Mouse (Mus musculus): ENCODE measurements around the gene Msantd2. TPM values are rescaled to one million over a fixed set of nuclear protein-coding genes. Genes with fewer than 3 reads are reported as not detected.

The Msantd2 gene
- polyA plus RNA-seq, 1 experiment from 2014 or later, result 16.9 TPM

DNA sequence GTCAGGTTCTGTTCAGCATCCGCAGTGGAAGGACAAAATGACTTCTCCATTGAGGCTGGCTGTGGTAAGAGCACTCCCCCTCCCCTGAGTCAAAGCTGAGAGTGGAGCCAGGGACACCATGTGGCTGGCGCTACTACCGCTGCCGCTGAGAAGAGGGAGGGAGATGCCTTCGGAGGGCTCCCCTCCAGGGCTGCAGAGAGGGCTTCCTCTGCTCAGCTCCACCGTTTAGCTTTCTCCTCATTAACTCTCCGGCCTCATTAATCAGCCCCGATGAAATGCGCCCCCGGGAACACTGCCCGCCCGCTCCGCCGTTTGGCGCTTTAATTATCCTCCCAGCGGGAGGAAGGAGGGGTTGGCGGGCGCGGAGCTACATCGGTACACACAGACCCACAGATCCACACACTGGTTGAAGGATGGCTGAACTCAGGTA lies 32.6 kb upstream of the Msantd2 start:
- peaks cover 86% of the 10 kb centered on the region for H3K27me3 ChIP-seq (ENCODE audit: insufficient read depth, low read length)
- DNase-seq (ENCODE audit: low spot score) (peak; percentile 56), ATAC-seq (replicated peaks; ENCODE audit: low FRiP score, low read depth) (no peak)
- 0% methylated on average over 19 of the region's 20 CpGs for WGBS
- no peak overlapping the region for H3K9ac ChIP-seq (ENCODE audit: low read depth, low read length)
- H3K36me3 ChIP-seq (ENCODE audit: insufficient read depth, low read length), result no peaks in the 10 kb centered on the region
- H3K4me3 ChIP-seq (replicated peaks; ENCODE audit: low read depth, low read length), result peak overlapping the region; percentile 15
- H3K4me2 ChIP-seq (ENCODE audit: low read length), result peak overlapping the region; percentile 43
- no peaks in the 10 kb centered on the region for H3K9me3 ChIP-seq (replicated peaks; ENCODE audit: low read length)
- no peak for TF ChIP-seq CTCF (IDR thresholded peaks at IDR 0.05; ENCODE audit: low read depth)
- H3K27ac ChIP-seq, result no peak overlapping the region
- H3K4me1 ChIP-seq (replicated peaks; ENCODE audit: insufficient read depth, low read length), result no peaks in the 10 kb centered on the region; the same call in none of the 2 replicates

DNA sequence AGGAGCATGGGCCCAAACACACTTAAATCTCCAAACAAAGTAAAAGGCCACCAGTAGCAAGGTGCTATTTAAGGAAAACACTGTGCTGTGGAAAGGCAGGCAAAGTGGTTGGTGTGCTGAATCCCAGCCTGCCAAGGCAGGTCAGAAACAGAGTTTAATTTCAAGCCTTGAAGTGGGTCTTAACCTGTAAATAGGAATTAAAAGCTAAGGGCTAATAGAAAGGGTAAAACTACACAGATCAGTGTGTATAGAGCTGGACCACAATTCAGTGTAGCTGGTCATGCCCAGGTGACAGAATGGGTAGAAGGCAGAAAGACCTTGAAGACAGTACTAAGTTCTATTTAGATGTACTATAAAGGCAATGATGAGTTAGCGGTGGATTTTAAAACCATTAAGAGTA lies 32.0 kb upstream of the Msantd2 start:
- no peak for DNase-seq (ENCODE audit: low spot score)
- WGBS, result 59% methylated on average over 1 of the region's 1 CpGs
- Histone ChIP-seq H3K9me3 (replicated peaks; ENCODE audit: low read length) (no peaks in the 10 kb centered on the region), H3K27ac (no peak overlapping the region), H3K9ac (ENCODE audit: low read depth, low read length) (no peak overlapping the region), H3K4me1 (replicated peaks; ENCODE audit: insufficient read depth, low read length) (no peaks in the 10 kb centered on the region; the same call in none of the 2 replicates), H3K27me3 (ENCODE audit: insufficient read depth, low read length) (peaks cover 89% of the 10 kb centered on the region), H3K4me3 (replicated peaks; ENCODE audit: low read depth, low read length) (no peak overlapping the region), H3K4me2 (ENCODE audit: low read length) (no peak overlapping the region), H3K36me3 (ENCODE audit: insufficient read depth, low read length) (no peaks in the 10 kb centered on the region)
- TF ChIP-seq CTCF (IDR thresholded peaks at IDR 0.05; ENCODE audit: low read depth), result no peak
- ATAC-seq (replicated peaks; ENCODE audit: low FRiP score, low read depth), result no peak

DNA sequence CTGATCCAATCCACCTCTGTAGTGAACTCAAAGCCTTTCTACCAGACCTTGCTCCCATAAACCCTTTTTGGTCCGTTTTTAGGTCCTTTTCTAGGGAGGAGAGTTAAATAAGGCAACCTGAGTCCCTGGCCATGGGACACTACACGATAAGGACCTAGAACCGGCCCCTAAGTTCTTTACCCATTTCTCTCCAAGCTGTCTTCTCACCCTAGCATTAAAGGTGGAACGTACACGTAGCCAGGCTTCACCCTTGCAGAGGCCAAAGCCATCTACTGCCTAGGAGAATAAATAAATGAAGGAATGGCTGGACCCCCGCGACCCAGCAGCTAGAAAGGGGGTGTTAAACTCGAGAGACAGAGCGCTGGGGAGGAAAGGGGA lies 29.5 kb upstream of the Msantd2 start:
- ATAC-seq (replicated peaks; ENCODE audit: low FRiP score, low read depth), result no peak
- H3K9ac ChIP-seq (ENCODE audit: low read depth, low read length), result no peak overlapping the region
- 0 out of 2 replicates have a peak overlapping the region, but pooled peaks have one; percentile 44 for H3K4me3 ChIP-seq (replicated peaks; ENCODE audit: low read depth, low read length)
- no peak for TF ChIP-seq CTCF (IDR thresholded peaks at IDR 0.05; ENCODE audit: low read depth)
- whole genome bisulfite sequencing, result 1% methylated on average over 9 of the region's 9 CpGs
- H3K4me1 ChIP-seq (replicated peaks; ENCODE audit: insufficient read depth, low read length), result no peaks in the 10 kb centered on the region; the same call in none of the 2 replicates
- no peak overlapping the region for H3K27ac ChIP-seq
- no peaks in the 10 kb centered on the region for H3K36me3 ChIP-seq (ENCODE audit: insufficient read depth, low read length)
- no peaks in the 10 kb centered on the region for H3K9me3 ChIP-seq (replicated peaks; ENCODE audit: low read length)
- H3K4me2 ChIP-seq (ENCODE audit: low read length), result peak overlapping the region; percentile 79
- DNase-seq (ENCODE audit: low spot score), result no peak
- peaks cover 71% of the 10 kb centered on the region for H3K27me3 ChIP-seq (ENCODE audit: insufficient read depth, low read length)

DNA sequence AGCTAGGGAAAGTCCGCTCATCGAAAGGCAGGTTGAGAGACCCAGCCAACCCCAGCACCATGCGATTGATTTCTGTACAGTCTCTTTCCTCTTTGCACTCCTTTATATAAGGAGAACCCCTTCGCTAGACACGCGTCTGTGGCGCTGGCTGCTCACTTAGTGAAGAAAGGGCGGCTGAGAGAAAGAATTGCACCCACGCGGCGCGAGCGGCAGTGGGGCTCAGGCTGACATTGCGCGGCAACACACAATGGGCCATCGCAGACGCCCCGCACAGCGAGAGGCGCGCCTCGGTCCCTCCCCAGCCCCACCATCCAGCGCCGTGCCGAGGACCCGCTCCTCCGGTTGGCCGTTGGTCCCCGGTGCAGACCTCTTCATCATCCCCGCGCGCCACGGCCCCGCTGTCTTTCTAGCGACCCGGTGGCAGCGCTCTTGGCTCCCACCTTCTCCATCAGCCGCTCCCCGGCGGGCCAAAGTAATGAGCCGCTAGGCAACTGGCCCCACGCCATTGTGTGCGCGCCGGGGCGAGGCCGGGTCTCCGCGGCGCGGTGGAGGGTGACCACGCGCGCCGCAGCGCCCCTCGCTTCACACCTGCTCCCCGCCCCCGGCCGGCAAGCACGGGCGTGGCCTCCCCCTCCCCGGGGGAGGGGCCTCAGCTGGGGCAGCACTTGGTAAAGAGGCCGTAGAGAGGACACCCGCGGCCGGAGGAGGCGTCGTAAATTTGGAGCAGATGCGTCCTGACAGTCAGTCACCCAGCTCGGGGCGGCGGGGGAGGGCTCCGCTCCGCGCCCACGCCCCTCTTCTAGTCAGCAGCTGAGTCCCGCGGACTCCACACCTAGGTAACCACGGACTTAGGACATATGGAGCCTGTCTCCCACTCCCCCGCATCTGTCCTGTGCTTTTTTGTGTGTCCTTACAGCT lies 28.8 kb upstream of the Msantd2 start:
- Histone ChIP-seq H3K9ac (ENCODE audit: low read depth, low read length) (peak overlapping the region; percentile 14; the same call in 1 of the 2 replicates), H3K4me3 (replicated peaks; ENCODE audit: low read depth, low read length) (peak overlapping the region; percentile 44), H3K27ac (no peak overlapping the region), H3K36me3 (ENCODE audit: insufficient read depth, low read length) (no peaks in the 10 kb centered on the region), H3K27me3 (ENCODE audit: insufficient read depth, low read length) (peaks cover 66% of the 10 kb centered on the region), H3K4me1 (replicated peaks; ENCODE audit: insufficient read depth, low read length) (no peaks in the 10 kb centered on the region; the same call in none of the 2 replicates), H3K4me2 (ENCODE audit: low read length) (peak overlapping the region; percentile 79), H3K9me3 (replicated peaks; ENCODE audit: low read length) (no peaks in the 10 kb centered on the region)
- peak; percentile 52 for DNase-seq (ENCODE audit: low spot score)
- no peak for TF ChIP-seq CTCF (IDR thresholded peaks at IDR 0.05; ENCODE audit: low read depth)
- ATAC-seq (replicated peaks; ENCODE audit: low FRiP score, low read depth), result peak; percentile 65
- WGBS, result under 1% methylated on average over 77 of the region's 81 CpGs

DNA sequence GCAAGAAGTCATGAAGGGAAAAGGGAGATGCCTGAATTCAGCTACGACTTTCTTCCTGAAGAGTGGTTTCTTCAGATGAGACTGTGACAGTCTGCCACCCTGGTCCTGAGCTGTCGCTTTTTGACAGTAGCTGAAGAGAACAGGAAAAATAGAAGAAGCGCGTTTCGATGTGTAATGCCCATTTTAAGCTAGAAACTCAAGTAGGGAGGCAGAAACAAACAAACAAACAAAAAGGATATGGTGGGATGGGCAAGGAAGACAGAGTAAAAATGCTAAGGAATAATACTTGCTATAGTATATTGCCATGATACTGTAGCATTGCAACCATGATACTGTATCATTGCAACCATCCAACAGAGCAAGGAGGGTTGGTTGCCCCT lies 28.2 kb upstream of the Msantd2 start:
- 6% methylated on average over 5 of the region's 5 CpGs for WGBS
- ATAC-seq (replicated peaks; ENCODE audit: low FRiP score, low read depth) (no peak), DNase-seq (ENCODE audit: low spot score) (no peak)
- Histone ChIP-seq H3K27ac (no peak overlapping the region), H3K27me3 (ENCODE audit: insufficient read depth, low read length) (peaks cover 59% of the 10 kb centered on the region), H3K36me3 (ENCODE audit: insufficient read depth, low read length) (no peaks in the 10 kb centered on the region), H3K9me3 (replicated peaks; ENCODE audit: low read length) (no peaks in the 10 kb centered on the region), H3K9ac (ENCODE audit: low read depth, low read length) (no peak overlapping the region), H3K4me2 (ENCODE audit: low read length) (peak overlapping the region; percentile 79), H3K4me3 (replicated peaks; ENCODE audit: low read depth, low read length) (peak overlapping the region; percentile 44), H3K4me1 (replicated peaks; ENCODE audit: insufficient read depth, low read length) (no peaks in the 10 kb centered on the region; the same call in none of the 2 replicates)
- TF ChIP-seq CTCF (IDR thresholded peaks at IDR 0.05; ENCODE audit: low read depth), result no peak

DNA sequence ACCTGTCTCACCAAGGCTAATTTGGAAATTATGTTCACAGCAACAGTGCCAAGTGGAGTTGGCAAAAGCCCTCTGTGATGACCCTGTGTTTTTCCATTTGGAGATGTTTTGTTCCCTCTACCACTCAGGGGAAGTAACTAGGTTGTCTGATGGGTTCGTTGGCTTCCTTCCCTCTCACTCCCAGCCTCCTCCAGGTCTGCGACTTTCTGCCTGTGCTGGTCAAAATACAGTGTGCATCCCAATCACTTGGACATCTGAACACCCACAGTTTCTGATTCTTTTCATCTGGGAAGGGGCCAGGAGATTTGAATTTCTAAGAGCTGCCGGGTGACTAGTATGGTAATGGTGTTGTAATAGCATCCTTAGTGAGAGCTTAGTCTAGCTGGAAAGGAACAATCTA lies 27.5 kb upstream of the Msantd2 start:
- no peak for ATAC-seq (replicated peaks; ENCODE audit: low FRiP score, low read depth)

More for the DNA sequence above, 27.5 kb upstream of the Msantd2 start:
- Histone ChIP-seq H3K4me3 (replicated peaks; ENCODE audit: low read depth, low read length) (no peak overlapping the region), H3K27me3 (ENCODE audit: insufficient read depth, low read length) (peaks cover 53% of the 10 kb centered on the region), H3K27ac (no peak overlapping the region), H3K4me2 (ENCODE audit: low read length) (no peak overlapping the region), H3K36me3 (ENCODE audit: insufficient read depth, low read length) (no peaks in the 10 kb centered on the region), H3K4me1 (replicated peaks; ENCODE audit: insufficient read depth, low read length) (no peaks in the 10 kb centered on the region; the same call in none of the 2 replicates), H3K9ac (ENCODE audit: low read depth, low read length) (no peak overlapping the region), H3K9me3 (replicated peaks; ENCODE audit: low read length) (no peaks in the 10 kb centered on the region)
- 4% methylated on average over 3 of the region's 3 CpGs for WGBS
- no peak for DNase-seq (ENCODE audit: low spot score)
- no peak for TF ChIP-seq CTCF (IDR thresholded peaks at IDR 0.05; ENCODE audit: low read depth)

All from kidney, postnatal 0 days (tissue).